Mouse (Mus musculus) neural tube, embryonic 11.5 days (tissue): ENCODE data around the gene Fbxl17. TPM values are rescaled to one million over a fixed set of nuclear protein-coding genes. Genes with fewer than 3 reads are reported as not detected.

ENCODE experiments used
- ATAC-seq: fragments of 200-750 bp; cut with Nextera tagmentation; 2 replicates; pipeline ENCODE4 v1.8.0; 2017; ENCODE audit warnings: moderate number of reproducible peaks, mild to moderate bottlenecking, moderate TSS enrichment, moderate library complexity; ENCODE audit not compliant: insufficient read depth, low FRiP score, low TSS enrichment
- DNase-seq: peaks from one replicate; pipeline ENCODE4 v3.0.0-alpha.2; 2015; ENCODE audit warnings: low spot score
- H3K27ac ChIP-seq: fragments of 300-500 bp; sonication (generic); 2 replicates; pipeline ENCODE4 v1.5.1; 2014; ENCODE audit warnings: low read depth, mild to moderate bottlenecking, low read length
- H3K27me3 ChIP-seq: fragments of 300-500 bp; sonication (generic); 2 replicates; pipeline ENCODE4 v1.6.1; 2014; ENCODE audit warnings: mild to moderate bottlenecking, low read length, mixed read lengths; ENCODE audit not compliant: control insufficient read depth, insufficient read depth
- H3K36me3 ChIP-seq: fragments of 300-500 bp; sonication (generic); 2 replicates; pipeline ENCODE4 v1.6.1; 2014; ENCODE audit warnings: mild to moderate bottlenecking, low read length, moderate library complexity, mixed read lengths; ENCODE audit not compliant: control insufficient read depth, insufficient read depth
- H3K4me1 ChIP-seq: fragments of 300-500 bp; sonication (generic); 2 replicates; pipeline ENCODE4 v1.6.1; 2014; ENCODE audit warnings: low read length, mixed read lengths; ENCODE audit not compliant: control insufficient read depth, insufficient read depth
- H3K4me2 ChIP-seq: fragments of 300-500 bp; sonication (generic); 2 replicates; pipeline ENCODE4 v1.6.1; 2014; ENCODE audit warnings: low read depth, mild to moderate bottlenecking, moderate library complexity
- H3K4me3 ChIP-seq: fragments of 300-500 bp; sonication (generic); 2 replicates; pipeline ENCODE4 v1.5.1; 2014; ENCODE audit warnings: low read depth, low read length
- H3K9ac ChIP-seq: fragments of 300-500 bp; sonication (generic); 2 replicates; pipeline ENCODE4 v1.6.1; 2014; ENCODE audit warnings: mild to moderate bottlenecking, low read length
- H3K9me3 ChIP-seq: fragments of 300-500 bp; sonication (generic); 2 replicates; pipeline ENCODE4 v1.6.1; 2016; ENCODE audit warnings: low read length; ENCODE audit not compliant: control insufficient read depth
- WGBS: fragments of 180-500 bp; shearing (Covaris S2); extraction: QIAGEN DNeasy Blood & Tissue Kit; methylation state at CpG from one replicate; pipeline ENCODE4 v1.1.7; 2014; 5-methylcytosine and 5-hydroxymethylcytosine counted together
- polyA plus RNA-seq: library from polyadenylated mRNA; unstranded; fragments of >200 nt; fragmentation: Nextera tagmentation; extraction: Ambion mirVana; gene quantifications from 2 replicates; pipeline ENCODE4 v1.2.1, GENCODE M21; 2014

The Fbxl17 gene
- polyA plus RNA-seq, 1 experiment from 2014 or later: 7.8 TPM

GRCm38 (mm10) chr17:63060814-63061213 is 439.0 kb downstream of the Fbxl17 start:
- no peak for ATAC-seq
- H3K4me3 ChIP-seq: no peak overlapping the region
- H3K27ac ChIP-seq: no peak overlapping the region
- H3K36me3 ChIP-seq: no peaks in the 10 kb centered on the region
- H3K4me1 ChIP-seq: 0 out of 2 replicates have a peak, but pooled peaks cover 2% of the 10 kb centered on the region
- WGBS: 89% methylated on average over 3 of the region's 3 CpGs
- no peaks in the 10 kb centered on the region for H3K27me3 ChIP-seq
- H3K9me3 ChIP-seq: no peaks in the 10 kb centered on the region
- no peak for DNase-seq
- no peak overlapping the region for H3K4me2 ChIP-seq
- H3K9ac ChIP-seq: no peak overlapping the region

GRCm38 (mm10) chr17:63057740-63058388 is 442.0 kb downstream of the Fbxl17 start:
- 0 out of 2 replicates have a peak, but pooled peaks cover 2% of the 10 kb centered on the region for H3K4me1 ChIP-seq
- 90% methylated on average over 15 of the region's 15 CpGs for WGBS
- no peak for DNase-seq
- H3K27me3 ChIP-seq: no peaks in the 10 kb centered on the region
- H3K4me2 ChIP-seq: no peak overlapping the region
- no peaks in the 10 kb centered on the region for H3K36me3 ChIP-seq
- H3K9me3 ChIP-seq: no peaks in the 10 kb centered on the region
- no peak overlapping the region for H3K4me3 ChIP-seq
- H3K27ac ChIP-seq: no peak overlapping the region
- H3K9ac ChIP-seq: no peak overlapping the region
- no peak for ATAC-seq

GRCm38 (mm10) chr17:63056976-63057375 is 442.8 kb downstream of the Fbxl17 start:
- H3K27me3 ChIP-seq: no peaks in the 10 kb centered on the region
- H3K27ac ChIP-seq: no peak overlapping the region
- H3K9me3 ChIP-seq: no peaks in the 10 kb centered on the region
- H3K4me1 ChIP-seq: no peaks in the 10 kb centered on the region
- no peak overlapping the region for H3K4me2 ChIP-seq
- WGBS: 91% methylated on average over 3 of the region's 3 CpGs
- ATAC-seq: no peak
- H3K36me3 ChIP-seq: no peaks in the 10 kb centered on the region
- H3K9ac ChIP-seq: no peak overlapping the region
- DNase-seq: no peak
- H3K4me3 ChIP-seq: no peak overlapping the region

GRCm38 (mm10) chr17:63053311-63053710 is 446.5 kb downstream of the Fbxl17 start:
- no peaks in the 10 kb centered on the region for H3K36me3 ChIP-seq
- no peaks in the 10 kb centered on the region for H3K4me1 ChIP-seq
- H3K27me3 ChIP-seq: no peaks in the 10 kb centered on the region
- H3K4me3 ChIP-seq: no peak overlapping the region
- no peaks in the 10 kb centered on the region for H3K9me3 ChIP-seq
- no peak overlapping the region for H3K4me2 ChIP-seq
- no peak overlapping the region for H3K9ac ChIP-seq
- DNase-seq (no peak), ATAC-seq (no peak)
- no peak overlapping the region for H3K27ac ChIP-seq
- 81% methylated on average over 3 of the region's 3 CpGs for whole genome bisulfite sequencing

- no peak overlapping the region for H3K9ac ChIP-seq
- no peaks in the 10 kb centered on the region for H3K27me3 ChIP-seq
- WGBS: 66% methylated on average over 3 of the region's 3 CpGs
- no peak for DNase-seq
- no peak overlapping the region for H3K4me3 ChIP-seq
- ATAC-seq: no peak
- H3K27ac ChIP-seq: no peak overlapping the region
- H3K4me1 ChIP-seq: no peaks in the 10 kb centered on the region
- no peak overlapping the region for H3K4me2 ChIP-seq
- no peaks in the 10 kb centered on the region for H3K9me3 ChIP-seq
- no peaks in the 10 kb centered on the region for H3K36me3 ChIP-seq
Measured at GRCm38 (mm10) chr17:63046401-63046800, 453.4 kb downstream of the Fbxl17 start.

- H3K27ac ChIP-seq: no peak overlapping the region
Measured at GRCm38 (mm10) chr17:63045297-63045696, 454.5 kb downstream of the Fbxl17 start.

GRCm38 (mm10) chr17:63043046-63043675 is 456.7 kb downstream of the Fbxl17 start:
- 89% methylated on average over 9 of the region's 9 CpGs for WGBS
- no peak for ATAC-seq
- H3K9me3 ChIP-seq: peaks cover 2% of the 10 kb centered on the region; the same call in 1 of the 2 replicates

More at GRCm38 (mm10) chr17:63045297-63045696, 454.5 kb downstream of the Fbxl17 start:
- no peaks in the 10 kb centered on the region for H3K4me1 ChIP-seq
- H3K9ac ChIP-seq: no peak overlapping the region
- peaks cover 2% of the 10 kb centered on the region; the same call in 1 of the 2 replicates for H3K9me3 ChIP-seq
- no peaks in the 10 kb centered on the region for H3K27me3 ChIP-seq
- no peak overlapping the region for H3K4me2 ChIP-seq
- no peak for ATAC-seq
- DNase-seq: no peak
- WGBS: 52% methylated on average over 13 of the region's 13 CpGs
- no peak overlapping the region for H3K4me3 ChIP-seq
- H3K36me3 ChIP-seq: no peaks in the 10 kb centered on the region

GRCm38 (mm10) chr17:63037562-63037961 is 462.3 kb downstream of the Fbxl17 start:
- ATAC-seq (no peak), DNase-seq (no peak)
- no peak overlapping the region for H3K9ac ChIP-seq
- no peak overlapping the region for H3K4me2 ChIP-seq
- no peak overlapping the region for H3K4me3 ChIP-seq
- no peaks in the 10 kb centered on the region for H3K4me1 ChIP-seq
- peaks cover 2% of the 10 kb centered on the region; the same call in 1 of the 2 replicates for H3K9me3 ChIP-seq
- WGBS: 86% methylated on average over 3 of the region's 3 CpGs
- no peaks in the 10 kb centered on the region for H3K36me3 ChIP-seq
- no peak overlapping the region for H3K27ac ChIP-seq
- H3K27me3 ChIP-seq: no peaks in the 10 kb centered on the region

More at GRCm38 (mm10) chr17:63043046-63043675, 456.7 kb downstream of the Fbxl17 start:
- Histone ChIP-seq H3K9ac (no peak overlapping the region), H3K27me3 (no peaks in the 10 kb centered on the region), H3K4me1 (no peaks in the 10 kb centered on the region), H3K36me3 (no peaks in the 10 kb centered on the region), H3K4me2 (no peak overlapping the region), H3K27ac (no peak overlapping the region), H3K4me3 (no peak overlapping the region)
- DNase-seq: no peak

GRCm38 (mm10) chr17:63033141-63033540 is 466.7 kb downstream of the Fbxl17 start:
- Histone ChIP-seq H3K4me3 (no peak overlapping the region), H3K36me3 (no peaks in the 10 kb centered on the region), H3K9me3 (no peaks in the 10 kb centered on the region), H3K4me1 (no peaks in the 10 kb centered on the region), H3K27ac (no peak overlapping the region), H3K4me2 (no peak overlapping the region), H3K9ac (no peak overlapping the region), H3K27me3 (no peaks in the 10 kb centered on the region)
- no peak for ATAC-seq
- no peak for DNase-seq
- 95% methylated on average over 5 of the region's 5 CpGs for WGBS
